Mouse (Mus musculus) thymus, postnatal 0 days (tissue): ENCODE measurements around the gene Fbxw21. TPM values are rescaled to one million over a fixed set of nuclear protein-coding genes. Genes with fewer than 3 reads are reported as not detected.
A peak's percentile ranks its signal among the peaks of the same experiment; 100 is the strongest.

Experiments used
- DNase-seq: peaks from one replicate; pipeline ENCODE4 v3.0.0-alpha.2; 2015; ENCODE audit warnings: low spot score
- polyA plus RNA-seq: library from polyadenylated mRNA; unstranded; fragments of >200 nt; fragmentation: Nextera tagmentation; extraction: Ambion mirVana; gene quantifications from 2 replicates; pipeline ENCODE4 v1.2.1, GENCODE M21; 2015

Gene Fbxw21
- polyA plus RNA-seq, 1 experiment from 2014 or later = not detected

DNA sequence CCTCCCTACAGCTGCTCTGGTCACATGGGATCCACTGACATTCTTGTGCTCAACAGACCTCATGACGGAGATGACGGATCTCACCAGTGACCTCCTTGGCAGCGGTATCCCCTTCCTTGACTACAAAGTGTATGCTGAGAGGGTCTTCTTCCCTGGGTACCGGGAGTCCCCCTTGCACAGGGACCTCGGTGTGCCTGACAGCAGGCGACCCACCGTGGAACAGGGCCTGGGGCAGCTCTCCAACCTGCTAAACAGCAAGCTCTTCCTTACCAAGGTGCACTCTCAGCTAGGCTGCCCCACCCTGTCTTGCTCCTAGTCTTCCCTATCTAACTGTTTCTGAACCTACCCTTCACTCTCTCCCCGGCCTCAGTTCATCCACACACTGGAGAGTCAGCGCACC is 50.2 kb downstream of the Fbxw21 start:
- no peak for DNase-seq

DNA sequence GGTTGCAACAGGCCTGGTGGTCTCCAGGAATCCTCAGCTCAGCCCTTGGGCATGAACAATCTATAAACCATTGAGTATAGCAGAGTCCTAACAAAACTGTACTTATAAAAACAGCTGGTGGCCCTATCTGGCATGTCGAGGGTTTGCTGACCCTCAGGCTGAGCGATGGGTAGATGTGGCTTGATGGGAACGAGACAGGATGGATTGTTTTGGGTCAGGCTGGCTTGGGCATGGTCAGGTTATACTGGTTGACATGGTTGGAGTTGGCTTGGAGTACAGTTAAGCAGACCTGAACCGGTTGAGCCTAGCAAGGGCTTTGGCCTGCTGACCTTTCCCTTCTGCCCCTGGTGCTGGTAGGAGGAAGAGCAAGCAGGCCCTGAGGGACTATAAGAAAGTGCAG is 50.7 kb downstream of the Fbxw21 start:
- no peak for DNase-seq

DNA sequence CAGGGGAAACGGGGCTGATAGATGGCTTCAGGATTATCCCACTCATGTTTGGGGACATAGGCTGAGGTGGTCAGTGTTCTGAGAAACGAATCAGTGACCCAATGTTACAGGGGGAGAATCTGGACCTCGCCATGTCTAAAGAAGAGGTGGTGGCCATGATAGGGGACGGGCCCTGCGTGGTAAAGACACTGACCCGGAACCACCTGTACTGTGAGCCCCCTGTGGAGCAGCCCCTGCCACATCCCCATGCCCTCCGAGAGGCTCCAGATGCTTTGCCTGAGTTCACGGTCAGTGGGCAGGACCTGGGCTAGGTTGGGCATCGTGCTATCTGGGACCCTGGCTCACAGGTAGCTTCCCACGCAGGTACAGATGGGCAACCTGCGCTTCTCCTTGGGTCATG is 51.6 kb downstream of the Fbxw21 start:
- no peak for DNase-seq

DNA sequence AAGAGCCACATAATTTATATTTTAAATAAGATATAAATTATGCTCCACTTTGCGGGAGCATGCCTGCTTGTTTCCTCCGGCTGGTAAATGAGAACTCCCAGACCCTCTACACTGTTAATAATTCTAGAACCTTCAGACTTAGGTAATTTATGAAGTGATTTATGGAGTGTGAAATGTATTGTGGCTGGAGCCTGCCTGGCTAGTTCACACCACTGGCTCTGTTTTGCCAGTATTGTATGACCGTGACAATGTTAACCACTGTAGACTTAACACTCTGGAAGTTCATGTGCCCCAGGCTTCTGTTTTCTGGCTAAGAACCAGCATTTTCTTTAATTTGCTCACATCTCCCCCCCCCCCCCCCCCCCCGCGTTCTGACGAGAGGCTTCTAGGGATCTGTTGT is 54.5 kb downstream of the Fbxw21 start:
- DNase-seq = no peak

DNA sequence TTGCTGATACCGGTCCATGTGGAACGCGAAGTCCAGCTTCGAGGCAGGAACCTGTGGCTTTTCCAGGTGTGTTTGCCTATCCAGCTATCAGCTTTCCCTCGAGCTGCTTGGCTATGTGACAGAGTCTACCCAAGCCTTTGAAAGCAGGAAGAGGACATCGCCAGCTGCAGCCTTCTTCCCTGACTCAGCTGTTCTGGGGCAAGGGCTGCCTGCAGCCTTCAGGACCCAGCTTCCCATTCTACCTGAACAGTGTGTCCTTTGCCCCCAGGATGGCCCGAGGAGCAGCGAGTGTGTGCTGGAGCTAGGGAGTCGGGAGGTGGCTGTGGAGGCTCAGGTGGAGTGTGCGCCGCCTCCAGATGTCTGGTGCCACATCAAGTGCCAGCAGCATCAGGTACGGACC is 56.2 kb downstream of the Fbxw21 start:
- DNase-seq = no peak

DNA sequence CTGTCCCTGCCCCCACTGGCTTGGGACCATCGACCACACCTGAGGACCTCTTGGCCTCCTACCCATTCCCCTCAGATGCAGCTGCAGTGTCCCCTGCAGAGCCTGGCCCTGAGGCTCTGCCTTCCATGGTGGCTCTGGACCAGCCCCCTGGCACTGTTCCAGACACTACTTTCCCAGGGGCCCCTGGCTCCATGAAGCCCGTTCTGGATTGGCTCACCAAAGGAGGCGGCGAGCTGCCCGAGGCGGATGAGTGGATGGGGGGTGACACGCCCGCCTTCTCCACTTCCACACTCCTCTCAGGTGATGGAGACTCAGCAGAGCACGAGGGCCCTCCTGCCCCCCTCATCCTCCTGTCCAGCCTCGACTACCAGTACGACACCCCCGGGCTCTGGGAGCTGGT is 56.8 kb downstream of the Fbxw21 start:
- no peak for DNase-seq

DNA sequence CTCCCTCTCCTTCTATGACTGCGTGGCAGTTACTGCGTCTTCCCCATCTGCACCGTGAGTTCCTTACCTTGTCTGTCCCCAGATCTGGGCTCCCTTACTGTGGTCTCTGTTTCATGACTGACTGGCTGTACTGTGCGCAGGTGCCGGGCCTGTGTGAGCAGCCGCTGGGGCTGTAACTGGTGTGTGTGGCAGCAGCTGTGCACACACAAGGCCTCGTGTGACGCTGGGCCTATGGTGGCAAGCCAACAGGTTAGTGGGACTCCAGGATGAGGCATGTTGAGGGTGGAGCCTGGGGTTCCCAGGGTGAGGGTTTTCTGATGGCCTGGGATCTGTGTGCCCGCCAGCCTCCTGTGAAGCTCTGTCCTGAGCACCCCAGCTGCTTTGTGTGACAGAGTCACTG is 57.8 kb downstream of the Fbxw21 start:
- DNase-seq = peak; percentile 27

DNA sequence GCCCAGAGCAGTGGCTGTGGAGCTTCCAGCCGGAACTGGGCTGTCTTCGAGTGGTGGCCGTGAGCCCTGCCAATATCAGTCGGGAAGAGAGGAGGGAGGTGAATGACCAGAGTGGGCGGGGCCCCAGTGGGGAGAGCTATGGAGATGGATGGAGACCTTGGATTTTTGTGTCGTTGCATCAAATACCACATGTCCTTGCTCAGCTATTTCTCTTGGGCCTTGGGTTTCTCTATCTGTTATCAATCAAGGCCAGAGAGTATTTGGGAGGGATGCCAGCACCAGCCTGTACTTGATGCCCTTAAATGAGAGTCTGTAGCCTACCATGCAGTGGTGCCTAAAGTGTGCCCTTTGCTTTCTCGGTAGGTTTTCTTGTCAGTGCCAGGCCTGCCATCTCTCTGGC is 58.6 kb downstream of the Fbxw21 start:
- no peak for DNase-seq

DNA sequence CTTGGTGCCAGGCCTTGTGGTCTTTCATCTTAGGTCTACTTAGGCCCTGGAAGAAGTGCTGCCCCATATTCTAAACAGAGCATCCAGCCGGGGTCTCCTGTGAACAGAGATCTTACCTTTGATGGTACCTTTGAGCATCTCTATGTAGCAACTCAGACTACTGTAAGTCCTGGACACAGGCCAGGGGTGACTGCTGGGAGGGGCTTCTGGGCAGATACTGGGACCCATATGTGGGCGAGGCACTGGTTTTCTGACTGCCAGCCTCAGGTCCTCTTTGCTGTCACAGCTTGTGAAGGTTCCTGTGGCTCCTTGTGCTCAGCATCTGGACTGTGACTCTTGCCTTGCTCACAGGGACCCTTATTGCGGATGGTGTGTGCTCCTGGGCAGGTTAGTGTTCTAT is 59.3 kb downstream of the Fbxw21 start:
- no peak for DNase-seq

DNA sequence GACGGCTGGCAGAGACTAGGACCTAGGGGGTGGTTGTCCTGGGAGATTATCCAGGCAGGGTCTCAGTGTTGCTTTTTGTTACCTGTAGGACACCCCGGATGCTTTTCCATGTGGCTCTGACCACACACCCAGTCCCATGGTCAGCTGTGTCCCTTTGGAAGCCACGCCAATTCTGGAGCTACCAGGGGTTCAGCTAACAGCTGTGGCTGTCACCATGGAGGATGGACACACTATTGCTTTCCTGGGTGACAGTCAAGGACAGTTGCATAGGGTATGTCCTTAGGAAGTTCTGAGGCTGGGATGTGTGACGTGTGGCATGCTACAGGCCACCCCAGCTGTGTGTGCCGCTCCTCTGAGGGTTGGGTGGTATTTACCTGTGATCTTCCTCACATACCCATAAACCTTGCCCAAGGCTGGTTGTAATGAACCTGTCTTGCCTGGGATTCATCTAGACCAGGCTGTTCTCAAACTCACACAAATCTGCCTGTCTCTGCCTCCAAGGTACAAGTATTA is 59.9 kb downstream of the Fbxw21 start:
- no peak for DNase-seq

DNA sequence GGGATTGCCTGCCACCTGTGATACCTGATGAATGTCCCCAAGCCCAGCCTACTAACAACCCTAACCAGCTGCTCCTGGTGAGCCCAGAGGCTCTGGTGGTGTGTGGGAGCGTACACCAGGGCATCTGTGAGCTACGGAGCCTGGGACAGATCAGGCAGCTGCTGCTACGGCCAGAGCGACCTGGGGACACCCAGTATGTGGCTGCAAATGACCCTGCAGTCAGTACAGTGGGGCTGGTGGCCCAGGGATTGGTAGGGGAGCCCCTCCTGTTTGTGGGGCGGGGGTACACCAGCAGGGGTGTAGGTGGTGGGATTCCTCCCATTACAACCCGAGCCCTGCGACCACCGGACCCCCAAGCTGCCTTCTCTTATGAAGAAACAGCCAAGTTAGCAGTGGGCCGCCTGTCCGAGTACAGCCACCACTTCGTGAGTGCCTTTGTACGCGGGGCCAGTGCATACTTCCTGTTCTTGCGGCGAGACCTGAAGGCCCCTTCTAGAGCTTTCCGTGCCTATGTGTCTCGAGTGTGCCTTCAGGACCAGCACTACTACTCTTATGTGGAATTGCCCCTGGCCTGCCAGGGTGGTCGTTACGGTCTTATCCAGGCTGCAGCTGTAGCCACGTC is 61.4 kb downstream of the Fbxw21 start:
- DNase-seq = peak; percentile 21

DNA sequence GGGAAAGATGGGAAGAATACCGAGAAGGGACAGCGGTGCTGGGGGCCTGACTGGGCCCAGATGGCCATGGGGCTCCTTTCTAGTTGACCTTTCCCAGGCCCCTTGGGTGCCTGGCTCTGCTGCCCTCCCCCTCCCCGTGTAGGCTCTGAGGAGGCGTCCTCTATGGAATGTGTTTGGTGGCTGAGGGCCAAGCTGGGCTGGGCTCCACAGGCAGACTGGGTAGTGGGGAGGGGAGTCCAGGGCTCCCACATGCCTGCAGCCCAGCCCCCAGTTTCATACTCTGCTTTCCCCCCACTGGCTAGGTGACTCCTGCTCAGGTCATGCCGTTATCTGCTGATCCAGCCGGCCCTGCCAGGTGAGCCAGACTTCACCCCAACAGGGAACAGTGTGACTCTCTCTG is 62.9 kb downstream of the Fbxw21 start:
- DNase-seq = no peak

DNA sequence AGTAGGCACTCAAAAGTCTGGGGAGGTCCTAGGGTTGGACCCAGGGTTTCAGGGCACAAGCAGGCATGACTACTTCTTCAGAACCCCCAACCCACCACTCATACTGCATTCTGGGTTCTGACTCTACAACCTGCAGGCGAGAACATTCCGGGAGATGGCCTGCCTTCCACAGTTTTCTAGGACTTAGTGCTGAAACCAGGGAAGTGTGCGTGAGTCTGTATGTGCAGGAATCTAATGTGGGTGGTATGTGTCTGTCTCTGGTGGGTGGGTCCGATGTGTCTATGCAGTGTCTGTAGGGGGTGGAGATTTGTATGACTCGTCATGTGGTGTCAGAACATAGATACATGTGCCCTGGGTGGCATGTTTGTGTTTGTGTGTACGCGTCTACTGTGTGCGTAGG is 63.5 kb downstream of the Fbxw21 start:
- no peak for DNase-seq

DNA sequence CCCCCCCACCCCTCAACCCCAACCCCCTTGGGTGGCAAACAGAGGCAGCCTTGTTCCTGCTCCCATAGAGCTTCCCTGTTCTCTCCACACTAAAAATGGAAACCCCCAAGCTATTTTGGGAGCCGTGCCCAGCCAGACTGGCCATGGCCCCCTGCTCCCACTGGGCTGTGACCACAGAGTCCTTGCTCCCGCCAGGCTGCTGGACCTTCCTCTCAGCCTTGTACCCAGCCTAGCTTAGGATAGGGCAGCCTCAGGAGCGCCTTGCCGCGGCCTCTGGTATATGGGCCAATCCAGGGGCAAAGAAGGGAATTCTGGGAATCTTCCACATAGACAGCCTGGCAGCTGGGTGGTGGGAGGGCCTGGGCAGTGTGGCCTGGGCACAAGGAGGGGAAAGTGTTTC is 64.0 kb downstream of the Fbxw21 start:
- DNase-seq = no peak

DNA sequence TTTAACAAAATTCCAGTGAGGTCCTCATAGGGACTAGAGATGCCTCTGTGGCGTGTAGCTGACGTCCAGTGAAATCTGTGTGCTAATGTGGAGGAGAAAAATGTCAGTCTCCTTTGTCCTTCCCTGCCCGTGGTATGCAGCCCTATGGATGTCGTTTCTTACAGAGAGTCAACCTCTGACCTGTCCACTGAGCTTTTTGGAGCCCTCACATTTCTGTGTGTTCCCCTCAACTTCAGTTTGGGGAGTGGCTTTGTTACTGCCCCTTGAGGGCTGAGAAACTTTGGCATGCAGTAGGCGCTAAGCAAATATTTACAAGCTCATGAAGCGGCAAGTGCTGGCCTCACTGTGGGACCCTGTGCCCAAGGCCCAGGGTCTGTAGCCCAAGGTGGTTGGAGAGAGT is 64.5 kb downstream of the Fbxw21 start:
- no peak for DNase-seq

DNA sequence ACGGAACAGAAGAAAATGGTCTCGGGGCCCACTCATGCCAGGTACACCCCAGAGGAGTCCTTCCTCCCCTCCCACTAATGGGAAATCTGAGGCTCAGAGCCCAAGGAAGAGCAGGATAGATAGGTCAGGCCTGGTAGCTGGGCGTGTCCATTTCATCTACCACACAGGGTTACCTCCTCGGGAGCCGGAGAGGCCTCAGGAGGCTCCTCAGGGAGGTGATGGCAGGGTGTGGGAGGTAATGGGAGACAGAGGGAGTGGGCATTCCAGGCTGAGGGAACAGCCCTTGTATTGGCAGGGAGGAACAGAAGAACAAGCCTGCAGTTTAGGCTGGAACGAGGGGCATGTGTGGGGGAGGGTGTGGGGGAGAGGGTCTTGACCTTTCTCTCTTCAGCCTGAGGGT is 65.0 kb downstream of the Fbxw21 start:
- no peak for DNase-seq

DNA sequence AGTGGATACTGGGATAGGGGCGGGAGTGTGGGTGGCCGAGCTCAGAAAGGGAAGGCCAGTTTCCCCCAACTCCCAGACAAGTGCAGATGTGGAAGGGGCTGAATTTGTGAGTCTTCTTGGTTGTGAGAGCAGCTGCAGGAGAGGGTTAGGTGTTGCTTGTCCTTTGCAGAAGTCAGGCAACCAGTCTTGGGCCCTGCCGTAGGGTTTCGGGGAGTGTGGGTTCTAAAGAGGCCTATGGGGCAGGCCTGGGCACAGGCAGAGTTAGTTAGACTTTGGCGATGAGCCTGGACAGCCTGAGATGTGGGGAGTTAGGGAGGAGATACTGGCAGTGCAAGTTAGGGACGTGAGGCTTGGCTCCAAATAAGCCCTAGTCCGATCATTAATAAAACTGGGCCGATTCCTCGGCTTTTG is 65.6 kb downstream of the Fbxw21 start:
- DNase-seq = no peak

DNA sequence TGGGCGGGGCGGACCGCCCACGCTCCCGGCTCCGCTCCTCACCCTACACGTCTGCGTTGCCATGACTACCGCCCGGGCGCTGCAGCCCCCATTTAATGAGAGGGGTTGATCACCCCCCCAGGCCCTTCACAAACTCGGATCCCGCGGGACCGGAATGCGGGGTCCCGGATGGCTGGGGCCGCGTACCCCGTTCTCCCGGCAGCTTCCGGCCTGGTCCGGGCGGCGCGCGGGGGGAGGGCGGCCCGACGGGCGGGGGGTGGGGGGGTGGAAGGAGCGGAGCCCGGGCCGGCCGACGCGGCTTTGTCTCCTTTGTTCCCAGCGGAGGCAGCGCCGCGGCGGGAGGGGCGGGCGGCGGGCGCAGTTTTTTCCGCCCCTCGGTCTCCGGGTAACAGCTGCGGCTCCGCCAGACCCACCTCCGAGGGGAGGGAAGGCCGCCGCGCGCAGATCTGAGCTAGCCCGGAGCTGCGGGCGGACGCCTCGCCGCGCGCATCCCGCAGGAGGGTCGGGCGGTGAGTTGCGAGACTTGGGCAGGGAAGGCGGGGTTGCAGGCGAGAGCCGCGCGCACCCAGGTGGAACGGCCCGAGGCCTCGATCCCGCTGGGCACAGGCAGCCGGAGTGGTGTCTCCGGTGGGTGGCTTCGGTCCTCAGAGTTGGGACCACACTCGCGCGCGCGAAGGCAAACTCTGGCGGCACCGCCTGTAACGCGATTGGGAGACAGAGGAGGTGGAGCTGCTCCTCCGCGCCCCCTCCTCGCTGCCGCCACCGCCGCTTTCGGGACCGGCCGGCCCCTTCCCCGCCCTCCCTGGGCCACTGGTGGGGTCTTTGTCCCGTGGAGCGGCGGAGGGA is 66.5 kb downstream of the Fbxw21 start, which contains the start of gene Plxnb1:
TSS of gene Plxnb1 (plus strand) at position 253 of the 846 bp plus-strand sequence.
- DNase-seq = peak; percentile 68

DNA sequence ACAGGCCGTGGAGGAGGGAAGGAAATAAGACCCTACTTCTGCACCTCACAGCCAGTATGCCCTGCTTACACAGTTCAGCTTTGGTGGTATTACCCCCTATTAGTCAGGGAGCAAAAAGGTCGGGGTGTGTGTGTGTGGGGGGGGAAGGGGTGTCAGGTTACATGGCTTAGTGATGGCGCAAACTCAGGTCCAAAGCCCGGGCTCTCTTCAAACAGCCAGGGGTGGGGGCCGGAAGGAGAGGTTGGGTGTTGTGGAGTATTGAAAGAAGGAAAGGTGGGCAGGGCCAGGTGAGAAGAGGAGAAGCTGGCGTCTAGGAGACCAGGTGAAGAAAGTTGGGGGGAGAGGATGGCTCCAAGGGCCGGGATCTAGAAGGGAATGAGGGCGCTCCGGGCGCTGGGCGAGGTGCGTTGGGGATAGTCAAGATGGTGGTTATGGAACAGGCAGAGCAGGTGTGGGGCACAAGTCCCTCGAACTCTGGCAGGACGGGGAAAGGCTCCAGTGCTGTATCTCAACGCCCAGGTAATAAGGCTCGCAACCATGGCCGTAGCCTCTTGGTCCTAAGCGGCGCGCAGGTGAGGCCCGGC is 67.2 kb downstream of the Fbxw21 start:
- peak; percentile 15 for DNase-seq

DNA sequence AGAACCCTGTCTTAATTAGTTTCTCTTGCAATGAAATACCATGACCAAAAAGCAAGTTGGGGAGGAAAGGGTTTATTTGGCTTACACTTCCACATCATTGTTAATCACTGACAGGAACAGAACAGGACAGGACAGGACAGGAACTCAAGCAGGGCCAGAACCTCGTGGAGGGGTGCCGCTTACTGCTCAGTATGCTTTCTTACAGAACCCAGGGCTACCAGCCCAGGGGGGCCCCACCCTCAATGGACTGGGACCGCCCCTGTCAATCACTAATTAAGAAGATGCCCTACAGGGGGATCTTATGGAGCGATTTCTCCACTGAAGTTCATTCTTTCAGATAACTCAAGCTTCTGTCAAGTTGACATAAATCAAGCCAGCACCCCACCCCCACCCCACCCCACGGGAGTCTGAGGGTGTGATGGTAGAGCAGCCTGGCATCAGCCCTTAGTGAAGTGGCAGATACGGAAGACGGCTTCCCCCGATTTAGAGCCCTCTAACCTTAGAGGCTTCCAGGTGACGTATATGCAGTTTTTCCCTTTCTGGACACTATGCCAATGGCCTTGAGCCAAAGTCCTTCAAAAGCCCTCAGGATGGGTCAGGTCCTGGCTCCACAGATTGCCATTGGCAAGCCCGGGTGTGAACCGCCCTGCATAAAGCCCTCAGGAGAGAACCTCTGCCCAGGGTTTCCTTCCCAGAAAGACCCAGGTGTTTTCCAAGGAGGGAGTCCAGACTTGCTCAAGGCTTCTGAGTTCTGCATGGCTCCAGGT is 67.9 kb downstream of the Fbxw21 start:
- DNase-seq = no peak

DNA sequence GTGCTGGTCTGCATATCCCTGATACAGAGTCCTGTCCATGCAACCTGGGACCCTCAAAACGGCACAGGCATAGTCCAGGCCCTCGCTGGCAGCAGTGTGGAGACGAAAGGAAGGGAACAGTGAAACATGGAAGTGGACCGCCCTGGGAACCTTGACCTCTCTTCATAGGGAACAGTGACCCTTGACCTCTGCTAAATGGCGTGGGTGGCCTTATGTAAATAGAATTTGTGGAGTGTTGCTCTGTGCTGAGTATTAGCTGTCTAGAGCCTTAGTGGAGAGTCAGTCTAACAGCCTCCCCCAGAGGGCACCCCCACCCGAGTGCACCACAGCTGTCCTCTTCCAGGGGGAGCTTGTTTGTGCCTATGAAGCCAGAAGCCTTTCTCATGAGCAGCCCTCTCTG is 69.0 kb downstream of the Fbxw21 start:
- DNase-seq = no peak

DNA sequence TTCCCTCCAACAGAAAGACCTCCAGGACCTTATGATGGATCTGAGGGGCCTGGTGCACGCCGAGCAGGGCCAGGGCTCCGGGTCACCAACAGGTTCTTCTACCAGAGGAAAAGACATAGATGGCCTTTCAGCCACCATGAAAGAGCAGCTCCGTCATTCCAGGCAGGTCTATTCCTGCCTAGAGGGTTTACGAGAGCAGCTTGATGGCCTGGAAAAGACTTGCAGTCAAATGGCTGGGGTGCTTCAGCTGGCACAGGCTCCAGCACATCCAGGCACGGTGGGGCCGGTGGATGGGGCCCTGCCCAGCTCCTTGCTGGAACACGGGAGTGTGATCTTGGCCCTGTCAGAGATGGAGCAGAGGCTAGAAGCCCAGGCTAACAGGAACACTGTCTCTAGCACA is 70.0 kb downstream of the Fbxw21 start:
- no peak for DNase-seq
